ENCODE assay signal across 1 mouse cellular context in the genomic region with DNA sequence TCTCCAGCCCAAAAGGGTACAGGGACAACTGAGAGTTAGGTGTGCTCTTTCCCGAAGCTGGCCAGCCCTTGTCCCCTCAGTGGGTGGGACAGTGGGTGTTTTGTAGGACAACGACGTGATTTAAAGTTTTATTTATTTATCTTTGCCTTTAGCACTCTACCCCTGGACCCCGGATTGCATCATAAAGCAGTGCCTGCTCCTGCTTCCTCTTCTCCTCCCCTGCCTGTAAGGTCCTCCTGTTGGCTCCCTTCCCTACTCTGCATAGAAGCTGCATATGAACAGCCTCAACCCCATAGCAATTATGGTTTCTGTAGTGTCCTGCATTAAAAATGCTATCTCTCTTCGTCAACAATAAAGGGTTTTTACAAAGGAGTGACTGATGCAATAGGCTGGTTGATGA.
A peak's percentile ranks its signal among the peaks of the same experiment; 100 is the strongest.
TF ChIP-seq lines count a peak whose summit lies in the region.

No protein-coding gene starts in this region.

TF ChIP-seq in myocyte, 11 proteins besides CTCF, POLR2A, EP300 and RAD21:
- no peak for TF ChIP-seq REST (IDR thresholded peaks at IDR 0.05; ENCODE audit: insufficient read depth, insufficient read length)
- TF ChIP-seq CEBPB (IDR thresholded peaks at IDR 0.05; ENCODE audit: insufficient read depth, poor library complexity, severe bottlenecking) = peak; percentile 48; the same call in 1 of the 2 replicates
